Mouse (Mus musculus) bone marrow, adult 2 months (tissue): ENCODE results near the gene Izumo1r. TPM values are rescaled to one million over a fixed set of nuclear protein-coding genes. Genes with fewer than 3 reads are reported as not detected.

Source experiments
- H3K27ac ChIP-seq: fragments of 200-500 bp; 2 replicates; pipeline ENCODE4 v1.5.1; 2012; ENCODE audit warnings: low read depth, mild to moderate bottlenecking, control low read depth, inconsistent platforms, low read length; ENCODE audit not compliant: control insufficient read depth, poor library complexity, insufficient read depth
- H3K4me1 ChIP-seq: fragments of 200-500 bp; 2 replicates; pipeline ENCODE4 v1.6.1; 2011; ENCODE audit warnings: low read length; ENCODE audit not compliant: control insufficient read depth, insufficient read depth
- H3K4me3 ChIP-seq: fragments of 200-500 bp; replicated peaks from 2 replicates; pipeline ENCODE3; 2011; ENCODE audit warnings: mild to moderate bottlenecking, low read depth, low read length, control low read depth; ENCODE audit not compliant: control insufficient read depth
- CTCF ChIP-seq: fragments of 200-500 bp; IDR thresholded peaks from 2 replicates; pipeline ENCODE4 v1.5.1; 2011; ENCODE audit warnings: low read length, control low read depth; ENCODE audit not compliant: control insufficient read depth, insufficient read depth
- POLR2A ChIP-seq: fragments of 200-500 bp; IDR thresholded peaks from 2 replicates; pipeline ENCODE4 v1.6.1; 2011; ENCODE audit warnings: low read depth, mild to moderate bottlenecking, control low read depth, low read length, borderline replicate concordance; ENCODE audit not compliant: control insufficient read depth
- WGBS: fragments of 180-500 bp; shearing (Covaris S2); methylation state at CpG from one replicate; pipeline ENCODE4 v1.1.7; 2018; 5-methylcytosine and 5-hydroxymethylcytosine counted together
- polyA plus RNA-seq: library from polyadenylated mRNA; stranded (reverse); fragments of >200 nt; gene quantifications from 2 replicates; pipeline ENCODE4 v1.2.4, GENCODE M21; 2011; ENCODE audit warnings: low replicate concordance; ENCODE audit not compliant: missing spikeins, insufficient read depth, insufficient read length

The Izumo1r gene
- polyA plus RNA-seq, 1 experiment: 1.2 TPM

GRCm38 (mm10) chr9:14839527-14839926 is 64.2 kb downstream of the Izumo1r start:
- no peak overlapping the region for H3K27ac ChIP-seq
- no peak overlapping the region for H3K4me3 ChIP-seq
- no peak for TF ChIP-seq CTCF
- TF ChIP-seq POLR2A: no peak
- 58% methylated on average over 7 of the region's 7 CpGs for WGBS
- peaks cover 1% of the 10 kb centered on the region; the same call in 1 of the 2 replicates for H3K4me1 ChIP-seq

Other genes starting within 250 kb of the Izumo1r start
- 3.5 and 8.3 TPM in 2 replicates for gene Piwil4, start 163.2 kb downstream of the Izumo1r start, polyA plus RNA-seq
- 1.0 and 2.2 TPM in 2 replicates for gene Fut4, start 151.6 kb downstream of the Izumo1r start, polyA plus RNA-seq
- not detected in 2 replicates for gene 1700012B09Rik, start 132.9 kb downstream of the Izumo1r start, polyA plus RNA-seq
- gene Mre11a, start 119.3 kb downstream of the Izumo1r start, polyA plus RNA-seq: 13.8 and 16.7 TPM in 2 replicates
- gene Ankrd49, start 119.1 kb downstream of the Izumo1r start, polyA plus RNA-seq: 9.0 and 13.5 TPM in 2 replicates
- not detected in 2 replicates for gene Gpr83, start 43.7 kb downstream of the Izumo1r start, polyA plus RNA-seq
- 6.9 and 11.4 TPM in 2 replicates for gene Panx1, start 141.5 kb upstream of the Izumo1r start, polyA plus RNA-seq
- gene Hephl1, start 208.2 kb upstream of the Izumo1r start, polyA plus RNA-seq: not detected in 2 replicates